Mouse (Mus musculus): ENCODE data around the gene Kif1b.
"Not testable (repeated sequence)": the region's sequence is repeated elsewhere in the genome, so short reads cannot be mapped to it uniquely, and the experiment has no call there.

Gene Kif1b

DNA sequence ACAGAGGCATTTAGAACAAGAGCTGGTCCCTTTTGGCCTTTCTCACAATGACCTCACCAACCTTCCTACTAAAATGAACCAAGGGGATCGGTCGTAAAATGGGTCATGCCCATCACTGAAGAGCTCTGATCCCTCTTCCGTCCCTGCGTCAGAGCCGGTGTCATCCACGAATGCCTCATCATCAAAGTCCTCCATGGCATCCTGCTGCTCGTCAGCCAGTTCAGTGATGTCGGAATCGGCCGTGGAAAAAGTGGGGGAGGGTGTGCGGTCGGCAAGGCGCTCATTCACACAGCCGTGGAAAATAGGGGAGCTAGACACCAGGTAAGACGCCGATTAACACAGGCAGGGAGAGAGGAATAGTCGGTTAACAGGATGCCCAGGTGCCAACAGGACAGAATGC is 87.0 kb downstream of the Kif1b start:
- no peak for DNase-seq (ENCODE audit: low spot score in 2 of 2)

- no peak for DNase-seq (ENCODE audit: low spot score in 2 of 2)
Observed at GRCm38 (mm10) chr4:149220042-149220473, 87.4 kb downstream of the Kif1b start.

DNA sequence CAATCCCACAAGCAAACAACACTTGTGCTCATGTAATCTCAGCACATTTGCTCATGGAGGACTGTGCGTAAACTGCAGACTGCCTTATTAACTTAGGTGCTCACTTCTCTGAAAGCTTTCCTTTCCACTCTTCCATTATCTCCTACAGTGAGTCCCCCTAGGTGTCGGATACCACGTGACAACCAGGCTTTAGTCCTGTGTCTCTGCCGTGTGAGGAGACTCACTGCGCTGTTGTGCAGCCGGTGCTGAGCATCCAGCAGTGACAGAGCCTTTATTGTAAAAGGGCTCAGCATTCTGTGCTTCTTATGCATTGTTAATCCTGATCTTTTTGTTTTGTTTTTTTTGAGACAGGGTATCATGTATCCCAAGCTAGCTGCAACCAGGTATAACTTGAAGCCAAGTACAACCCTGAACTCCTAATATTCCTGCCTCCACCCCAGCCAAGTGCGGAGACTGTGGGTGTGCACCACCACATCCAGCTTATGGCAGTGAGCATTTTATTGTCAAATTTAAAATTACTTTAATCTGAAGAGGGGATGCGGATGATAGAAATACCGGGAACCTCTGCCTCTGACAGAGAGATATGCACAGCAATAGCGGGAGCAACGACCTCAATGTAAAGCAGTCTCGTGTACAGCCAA is 88.0 kb downstream of the Kif1b start:
- no peak for DNase-seq (ENCODE audit: low spot score in 2 of 2)

DNA sequence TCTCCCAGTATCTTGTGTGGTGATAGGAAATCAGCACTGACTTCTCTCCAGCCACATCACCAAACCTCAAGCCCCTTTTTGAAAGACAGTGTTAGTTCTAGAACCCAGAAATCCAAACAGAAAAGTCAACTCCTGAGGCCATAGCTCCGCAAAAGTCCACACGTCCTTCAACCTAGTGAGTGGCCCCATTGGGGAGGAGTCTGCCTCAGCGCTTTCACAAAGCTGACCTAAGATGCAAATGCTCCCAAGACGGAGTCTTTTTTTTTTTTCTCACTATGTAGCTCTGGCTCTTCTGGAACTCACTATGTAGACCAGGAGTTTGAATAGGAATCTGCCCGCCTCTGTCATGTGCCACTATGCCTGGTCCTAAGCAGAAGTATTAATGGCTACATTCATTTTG is 89.0 kb downstream of the Kif1b start:
- no peak for DNase-seq (ENCODE audit: low spot score in 2 of 2)

- DNase-seq (ENCODE audit: low spot score in 2 of 2) = no peak
Observed at GRCm38 (mm10) chr4:149215982-149216381, 91.5 kb downstream of the Kif1b start.

DNA sequence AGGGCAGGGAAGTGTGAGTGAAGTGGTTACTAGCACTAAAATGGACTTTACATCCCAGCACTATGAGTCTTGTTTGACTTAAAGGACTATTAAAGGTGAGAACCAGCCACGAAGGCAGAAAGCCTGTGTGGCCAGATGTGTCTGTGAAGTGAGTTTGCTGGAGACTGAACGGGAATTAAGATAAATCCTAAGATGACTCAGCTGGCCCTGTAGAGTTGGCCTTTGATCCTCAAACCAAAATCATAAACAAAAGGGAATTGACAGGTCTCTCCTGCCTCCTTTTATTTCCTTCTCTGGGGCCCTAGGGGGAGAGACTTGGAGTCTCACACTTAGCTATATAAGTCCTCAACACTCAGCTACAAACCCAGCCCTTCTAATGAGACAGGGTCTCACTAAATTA is 92.1 kb downstream of the Kif1b start:
- no peak for DNase-seq (ENCODE audit: low spot score in 2 of 2)

DNA sequence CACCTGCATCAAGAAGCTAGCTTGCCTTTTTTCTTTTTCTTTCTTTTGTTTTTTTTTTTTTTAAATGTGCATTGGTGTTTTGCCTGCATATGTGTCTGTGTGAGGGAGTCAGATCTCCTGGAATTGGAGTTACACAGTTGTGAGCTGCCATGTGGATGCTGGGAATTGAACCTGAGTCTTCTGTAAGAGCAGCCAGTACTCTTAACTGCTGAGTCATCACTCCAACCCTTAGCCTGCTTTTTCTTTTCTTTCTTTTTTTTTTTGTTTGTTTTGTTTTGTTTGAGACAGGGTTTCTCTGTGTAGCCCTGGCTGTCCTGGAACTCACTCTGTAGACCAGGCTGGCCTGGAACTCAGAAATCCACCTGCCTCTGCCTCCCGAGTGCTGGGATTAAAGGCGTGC is 93.0 kb downstream of the Kif1b start:
- not testable (repeated sequence) for DNase-seq (ENCODE audit: low spot score in 2 of 2)

- DNase-seq (ENCODE audit: low spot score in 2 of 2) = no peak
Observed at GRCm38 (mm10) chr4:149213466-149213865, 94.0 kb downstream of the Kif1b start.

GRCm38 (mm10) chr4:149211441-149211840 is 96.1 kb downstream of the Kif1b start:
- peak in 1 of 2 experiments; percentile 19 for DNase-seq (ENCODE audit: low spot score in 2 of 2)

GRCm38 (mm10) chr4:149202467-149202866 is 105.0 kb downstream of the Kif1b start:
- no peak for DNase-seq (ENCODE audit: low spot score in 2 of 2)

DNA sequence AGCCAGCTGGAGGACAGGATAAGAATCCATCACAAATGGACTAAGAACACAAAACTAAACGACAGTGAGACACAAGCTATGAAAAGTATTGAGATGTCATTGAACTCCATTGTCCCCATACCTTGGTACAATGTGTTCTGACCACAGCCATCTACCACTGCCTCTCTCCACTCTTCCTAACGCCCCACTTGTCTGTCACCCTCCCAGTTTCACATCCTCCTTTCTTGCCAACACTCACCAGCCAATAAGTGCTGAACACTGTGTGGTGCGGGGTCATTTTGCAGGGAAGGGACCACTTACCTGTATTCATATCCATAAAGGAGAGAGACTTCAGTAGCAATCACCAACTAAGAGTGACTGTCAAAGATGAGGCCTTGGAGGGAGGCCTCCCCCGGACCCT is 106.4 kb downstream of the Kif1b start:
- DNase-seq (ENCODE audit: low spot score in 2 of 2) = no peak

DNA sequence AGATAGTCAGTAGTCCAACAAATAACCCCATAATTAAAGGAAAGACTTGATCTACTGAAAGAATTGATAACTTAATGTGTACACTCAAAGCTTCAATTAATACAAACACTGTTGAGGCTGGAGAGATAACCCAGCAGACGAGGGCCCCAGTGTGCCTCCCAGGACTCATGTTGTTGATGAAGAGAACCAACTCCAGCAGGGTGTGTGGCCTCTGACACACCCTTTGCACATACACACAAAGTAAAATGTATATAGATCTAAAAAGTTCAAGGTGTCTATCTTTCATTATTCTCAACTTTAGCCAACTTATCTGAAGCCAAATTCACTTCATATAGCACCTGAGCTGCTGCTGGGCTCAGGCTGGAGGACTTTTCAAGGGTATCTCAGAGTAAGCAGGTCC is 110.3 kb downstream of the Kif1b start:
- no peak for DNase-seq (ENCODE audit: low spot score in 2 of 2)

- DNase-seq (ENCODE audit: low spot score in 2 of 2) = no peak
Observed at GRCm38 (mm10) chr4:149191103-149191502, 116.4 kb downstream of the Kif1b start.

GRCm38 (mm10) chr4:149188563-149188962 is 118.9 kb downstream of the Kif1b start:
- no peak for DNase-seq (ENCODE audit: low spot score in 2 of 2)

- no peak for DNase-seq (ENCODE audit: low spot score in 2 of 2)
Observed at GRCm38 (mm10) chr4:149182755-149183154, 124.7 kb downstream of the Kif1b start.

GRCm38 (mm10) chr4:149182192-149182591 is 125.3 kb downstream of the Kif1b start:
- DNase-seq (ENCODE audit: low spot score in 2 of 2) = no peak

GRCm38 (mm10) chr4:149179573-149179972 is 127.9 kb downstream of the Kif1b start:
- no peak for DNase-seq (ENCODE audit: low spot score in 2 of 2)

DNA sequence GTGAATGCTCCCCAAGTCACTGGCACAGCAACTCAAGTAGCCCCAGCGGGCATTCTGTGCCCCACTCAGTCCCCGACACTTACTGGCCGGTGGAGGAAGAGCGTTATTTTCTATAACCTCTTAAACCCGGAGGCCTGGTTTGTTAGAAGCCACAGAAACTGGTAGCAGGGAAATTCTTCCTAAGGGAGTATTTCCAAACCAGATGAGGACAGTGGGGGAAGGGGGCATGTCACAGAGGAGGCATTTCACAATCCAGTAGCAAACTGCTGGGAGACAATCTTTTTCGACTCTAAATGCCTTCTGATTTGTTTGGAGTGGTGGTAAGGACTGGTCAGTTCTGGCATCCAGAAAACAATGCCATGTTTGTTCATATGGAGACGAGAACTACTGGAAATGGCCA is 128.3 kb downstream of the Kif1b start:
- no peak for DNase-seq (ENCODE audit: low spot score in 2 of 2)

- no peak for DNase-seq (ENCODE audit: low spot score in 2 of 2)
Observed at GRCm38 (mm10) chr4:149178328-149178727, 129.2 kb downstream of the Kif1b start.

GRCm38 (mm10) chr4:149177046-149177445 is 130.4 kb downstream of the Kif1b start:
- DNase-seq (ENCODE audit: low spot score in 2 of 2) = no peak

GRCm38 (mm10) chr4:149176645-149177044 is 130.8 kb downstream of the Kif1b start:
- DNase-seq (ENCODE audit: low spot score in 2 of 2) = no peak

DNA sequence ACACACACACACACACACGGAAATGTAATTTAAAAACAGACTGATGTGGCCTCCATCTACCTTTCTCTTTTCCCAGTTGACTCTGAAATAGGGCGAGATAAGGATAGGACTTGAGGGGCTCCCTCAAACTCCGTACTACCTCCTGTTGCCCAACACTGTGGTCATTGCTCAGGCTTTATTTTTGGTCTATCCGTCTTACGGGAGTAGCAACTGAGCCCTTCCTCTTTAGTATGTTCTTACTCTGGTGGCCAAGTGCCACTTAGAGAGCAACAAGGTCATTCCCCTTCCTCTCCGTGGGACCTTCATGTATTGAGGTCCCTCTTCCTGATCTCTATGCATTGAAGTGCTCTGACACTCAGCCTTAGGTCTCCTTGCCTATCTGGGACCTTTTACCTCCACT is 133.8 kb downstream of the Kif1b start:
- no peak for DNase-seq (ENCODE audit: low spot score in 2 of 2)

DNA sequence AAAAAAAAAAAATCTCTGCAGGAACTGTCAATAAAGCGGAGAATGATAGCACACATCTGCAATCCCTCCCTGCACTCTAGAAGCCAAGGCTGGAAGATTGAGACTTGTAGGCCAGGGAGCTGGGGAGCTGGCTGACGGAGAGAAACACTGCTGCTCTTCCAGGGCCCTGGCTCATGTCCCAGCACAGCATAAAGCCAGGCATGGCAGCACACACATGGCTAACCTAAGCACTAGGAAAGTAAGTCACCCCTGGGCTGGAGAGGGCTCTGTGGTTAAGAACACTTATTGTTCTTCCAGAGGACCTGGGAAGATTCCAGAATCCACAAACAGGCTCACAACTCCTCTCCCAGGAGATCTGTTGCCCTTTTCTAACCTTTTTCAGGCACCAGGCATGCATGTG is 134.8 kb downstream of the Kif1b start:
- DNase-seq (ENCODE audit: low spot score in 2 of 2) = no peak

GRCm38 (mm10) chr4:149172083-149172482 is 135.4 kb downstream of the Kif1b start:
- DNase-seq (ENCODE audit: low spot score in 2 of 2) = no peak
